Mouse (Mus musculus) lung, embryonic 14.5 days (tissue): ENCODE results near the gene Sh3gl2. TPM values are rescaled to one million over a fixed set of nuclear protein-coding genes. Genes with fewer than 3 reads are reported as not detected.
A peak's percentile ranks its signal among the peaks of the same experiment; 100 is the strongest.

Experiments used
- ATAC-seq: fragments of 200-750 bp; cut with Nextera tagmentation; 2 replicates; pipeline ENCODE4 v1.8.0; 2017; ENCODE audit warnings: mild to moderate bottlenecking, moderate TSS enrichment, moderate library complexity; ENCODE audit not compliant: insufficient read depth
- DNase-seq: peaks from one replicate; pipeline ENCODE4 v3.0.0-alpha.2; 2015
- H3K27ac ChIP-seq: fragments of 300-500 bp; sonication (generic); 2 replicates; pipeline ENCODE4 v1.5.1; 2014; ENCODE audit warnings: low read depth, mild to moderate bottlenecking, moderate library complexity
- H3K27me3 ChIP-seq: fragments of 300-500 bp; sonication (generic); 2 replicates; pipeline ENCODE4 v1.6.1; 2014; ENCODE audit warnings: low read length, control low read depth; ENCODE audit not compliant: insufficient read depth
- H3K36me3 ChIP-seq: fragments of 300-500 bp; sonication (generic); 2 replicates; pipeline ENCODE4 v1.6.1; 2014; ENCODE audit warnings: control low read depth; ENCODE audit not compliant: insufficient read depth
- H3K4me1 ChIP-seq: fragments of 300-500 bp; sonication (generic); 2 replicates; pipeline ENCODE4 v1.6.1; 2014; ENCODE audit warnings: antibody characterized with exemption, control low read depth; ENCODE audit not compliant: insufficient read depth
- H3K4me2 ChIP-seq: fragments of 300-500 bp; sonication (generic); 2 replicates; pipeline ENCODE4 v1.6.1; 2014; ENCODE audit warnings: mild to moderate bottlenecking
- H3K4me3 ChIP-seq: fragments of 300-500 bp; sonication (generic); 2 replicates; pipeline ENCODE4 v1.5.1; 2014; ENCODE audit warnings: low read depth, low read length
- H3K9ac ChIP-seq: fragments of 300-500 bp; sonication (generic); 2 replicates; pipeline ENCODE4 v1.6.1; 2014
- H3K9me3 ChIP-seq: fragments of 300-500 bp; sonication (generic); 2 replicates; pipeline ENCODE4 v1.6.1; 2016; ENCODE audit warnings: low read depth, low read length, control low read depth
- CTCF ChIP-seq: IDR thresholded peaks from 2 replicates; pipeline ENCODE4 v1.5.1; 2016; ENCODE audit warnings: antibody characterized with exemption, low read depth
- WGBS: fragments of 180-500 bp; shearing (Covaris S2); extraction: QIAGEN DNeasy Blood & Tissue Kit; methylation state at CpG from one replicate; pipeline ENCODE4 v1.1.7; 2014; 5-methylcytosine and 5-hydroxymethylcytosine counted together
- polyA plus RNA-seq: library from polyadenylated mRNA; unstranded; fragments of >200 nt; fragmentation: Nextera tagmentation; extraction: Ambion mirVana; gene quantifications from 2 replicates; pipeline ENCODE4 v1.2.1, GENCODE M21; 2014

Sh3gl2 gene
- polyA plus RNA-seq, 1 experiment from 2014 or later, result 7.1 TPM

- peak; percentile 69 for TF ChIP-seq CTCF
- Histone ChIP-seq H3K4me1 (no peaks in the 10 kb centered on the region), H3K36me3 (no peaks in the 10 kb centered on the region), H3K9ac (no peak overlapping the region), H3K4me3 (no peak overlapping the region), H3K4me2 (no peak overlapping the region), H3K27ac (no peak overlapping the region), H3K9me3 (no peaks in the 10 kb centered on the region), H3K27me3 (no peaks in the 10 kb centered on the region)
- ATAC-seq (no peak), DNase-seq (peak; percentile 31)
- 53% methylated on average over 4 of the region's 4 CpGs for WGBS
These were observed 18.9 kb upstream of the Sh3gl2 start for GRCm38 (mm10) chr4:85186011-85186410.

- TF ChIP-seq CTCF, result no peak
- WGBS, result 40% methylated on average over 4 of the region's 4 CpGs
- 0 out of 2 replicates have a peak, but pooled peaks cover 3% of the 10 kb centered on the region for H3K27me3 ChIP-seq
These were observed 8.7 kb upstream of the Sh3gl2 start for GRCm38 (mm10) chr4:85196201-85196600.

GRCm38 (mm10) chr4:85198431-85198830 is 6.5 kb upstream of the Sh3gl2 start:
- ATAC-seq (no peak), DNase-seq (no peak)
- Histone ChIP-seq H3K4me1 (no peaks in the 10 kb centered on the region), H3K9me3 (no peaks in the 10 kb centered on the region), H3K9ac (no peak overlapping the region), H3K4me2 (no peak overlapping the region), H3K4me3 (no peak overlapping the region), H3K36me3 (no peaks in the 10 kb centered on the region), H3K27ac (no peak overlapping the region), H3K27me3 (peaks cover 7% of the 10 kb centered on the region; the same call in 1 of the 2 replicates)
- no peak for TF ChIP-seq CTCF
- 81% methylated on average over 9 of the region's 9 CpGs for WGBS

More at GRCm38 (mm10) chr4:85196201-85196600, 8.7 kb upstream of the Sh3gl2 start:
- H3K36me3 ChIP-seq, result no peaks in the 10 kb centered on the region
- H3K4me1 ChIP-seq, result no peaks in the 10 kb centered on the region
- DNase-seq (peak; percentile 62), ATAC-seq (no peak)
- H3K4me2 ChIP-seq, result no peak overlapping the region
- H3K9ac ChIP-seq, result no peak overlapping the region
- H3K9me3 ChIP-seq, result no peaks in the 10 kb centered on the region
- no peak overlapping the region for H3K27ac ChIP-seq
- H3K4me3 ChIP-seq, result no peak overlapping the region

- ATAC-seq, result no peak
- H3K4me1 ChIP-seq, result no peaks in the 10 kb centered on the region; the same call in 1 of the 2 replicates
- WGBS, result 64% methylated on average over 7 of the region's 7 CpGs
- peaks cover 40% of the 10 kb centered on the region for H3K27me3 ChIP-seq
- H3K27ac ChIP-seq, result no peak overlapping the region
- no peak overlapping the region for H3K4me2 ChIP-seq
- H3K4me3 ChIP-seq, result no peak overlapping the region
- no peak for DNase-seq
- TF ChIP-seq CTCF, result no peak
- H3K9ac ChIP-seq, result no peak overlapping the region
- no peaks in the 10 kb centered on the region for H3K9me3 ChIP-seq
- no peaks in the 10 kb centered on the region for H3K36me3 ChIP-seq
These were observed 2.3 kb upstream of the Sh3gl2 start for GRCm38 (mm10) chr4:85202582-85202981.

GRCm38 (mm10) chr4:85205636-85206211 is 798 bp downstream of the Sh3gl2 start:
- 1% methylated on average over 42 of the region's 43 CpGs for WGBS
- Histone ChIP-seq H3K4me3 (peak overlapping the region; percentile 63), H3K9ac (peak overlapping the region; percentile 58), H3K27ac (no peak overlapping the region), H3K4me1 (no peaks in the 10 kb centered on the region; the same call in 1 of the 2 replicates), H3K9me3 (no peaks in the 10 kb centered on the region), H3K27me3 (peaks cover 39% of the 10 kb centered on the region), H3K36me3 (no peaks in the 10 kb centered on the region), H3K4me2 (peak overlapping the region; percentile 94)
- no peak for TF ChIP-seq CTCF
- ATAC-seq (peak; percentile 78), DNase-seq (peak; percentile 43)

- 45% methylated on average over 3 of the region's 3 CpGs for WGBS
These were observed 1.9 kb downstream of the Sh3gl2 start for GRCm38 (mm10) chr4:85206675-85207400.

GRCm38 (mm10) chr4:85207515-85207914 is 2.6 kb downstream of the Sh3gl2 start:
- Histone ChIP-seq H3K27me3 (peaks cover 39% of the 10 kb centered on the region), H3K9me3 (no peaks in the 10 kb centered on the region), H3K36me3 (no peaks in the 10 kb centered on the region), H3K4me1 (no peaks in the 10 kb centered on the region; the same call in 1 of the 2 replicates), H3K4me2 (no peak overlapping the region), H3K27ac (no peak overlapping the region), H3K9ac (no peak overlapping the region), H3K4me3 (no peak overlapping the region)
- 93% methylated on average over 9 of the region's 9 CpGs for WGBS
- DNase-seq, result no peak
- no peak for TF ChIP-seq CTCF
- ATAC-seq, result no peak

More at GRCm38 (mm10) chr4:85206675-85207400, 1.9 kb downstream of the Sh3gl2 start:
- Histone ChIP-seq H3K4me3 (no peak overlapping the region), H3K9me3 (no peaks in the 10 kb centered on the region), H3K27me3 (peaks cover 39% of the 10 kb centered on the region), H3K4me1 (no peaks in the 10 kb centered on the region; the same call in 1 of the 2 replicates), H3K36me3 (no peaks in the 10 kb centered on the region), H3K4me2 (no peak overlapping the region), H3K9ac (no peak overlapping the region), H3K27ac (no peak overlapping the region)
- no peak for TF ChIP-seq CTCF
- ATAC-seq (no peak), DNase-seq (no peak)
